Mouse (Mus musculus): ENCODE results near the gene Klrb1f. TPM values are rescaled to one million over a fixed set of nuclear protein-coding genes. Genes with fewer than 3 reads are reported as not detected.

Klrb1f gene
- not detected in 2 replicates for polyA plus RNA-seq (2021; fragmentation: Nextera tagmentation)
- long read RNA-seq, experiment 1: 0 reads
- long read RNA-seq, experiment 2: 0 reads

DNA sequence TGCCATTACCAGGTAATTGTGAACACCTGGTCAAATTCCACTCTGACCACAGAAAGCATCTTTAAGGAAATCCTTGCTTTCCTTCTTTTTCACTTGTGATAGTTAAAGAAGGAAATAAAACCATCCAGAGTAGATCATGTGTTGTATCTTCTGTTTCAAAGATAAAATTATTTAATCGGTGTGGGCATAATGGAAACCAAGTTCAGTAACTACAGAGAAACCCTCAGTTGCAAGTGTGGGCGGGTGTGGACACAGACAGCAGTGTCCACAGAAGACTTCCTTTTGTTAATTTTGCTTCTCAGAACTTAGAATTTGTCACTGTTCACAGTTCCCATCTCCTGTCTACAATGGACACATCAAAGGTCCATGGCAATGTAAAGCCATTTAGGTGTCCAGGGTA is at the start of gene Klrb1f:
Klrb1f (plus strand) TSS at position 301 of the 400 bp plus-strand sequence.

DNA sequence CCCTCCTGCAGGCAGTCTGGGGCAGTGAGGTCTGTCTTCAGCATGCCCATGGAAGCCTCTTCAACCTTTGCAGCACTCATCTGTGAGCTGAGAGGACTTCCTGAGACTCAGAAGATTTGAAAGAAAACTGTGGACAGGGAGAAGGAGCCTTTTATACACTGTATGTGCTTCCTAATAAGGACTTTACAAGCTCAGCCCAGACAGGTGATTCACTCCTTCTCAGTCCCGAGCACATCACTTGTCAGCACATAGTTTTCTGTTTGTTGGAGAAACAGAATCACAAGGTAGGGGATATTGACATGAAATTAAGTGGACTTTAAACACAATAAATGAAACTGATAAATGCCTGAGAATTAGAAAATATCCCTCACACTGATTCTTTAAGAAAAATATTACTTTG is 55.1 kb downstream of the Klrb1f start, which contains the start of gene Clec2e:
Clec2e (minus strand) TSS at position 120 of the 400 bp plus-strand sequence.

Other genes starting within 250 kb of the Klrb1f start
- not detected in 2 replicates for gene Gm44511, start 219.6 kb upstream of the Klrb1f start, polyA plus RNA-seq (2021; fragmentation: Nextera tagmentation)
- not detected in 2 replicates for gene Klrb1b, start 219.6 kb upstream of the Klrb1f start, polyA plus RNA-seq (2021; fragmentation: Nextera tagmentation)
- gene Clec2i, start 158.3 kb upstream of the Klrb1f start, polyA plus RNA-seq (2021; fragmentation: Nextera tagmentation): not detected in 2 replicates
- gene BC035044, start 154.8 kb upstream of the Klrb1f start, polyA plus RNA-seq (2021; fragmentation: Nextera tagmentation): 1.0 and 1.2 TPM in 2 replicates
- not detected in 2 replicates for gene Clec2g, start 111.5 kb upstream of the Klrb1f start, polyA plus RNA-seq (2021; fragmentation: Nextera tagmentation)
- 0.09 TPM in 1 of 2 replicates, not detected in the other for gene Clec2e, start 55.0 kb downstream of the Klrb1f start, polyA plus RNA-seq (2021; fragmentation: Nextera tagmentation)
- gene Clec2d, start 134.7 kb downstream of the Klrb1f start, polyA plus RNA-seq (2021; fragmentation: Nextera tagmentation): 0.38 and 1.1 TPM in 2 replicates
- 0.06 TPM in 1 of 2 replicates, not detected in the other for gene Cd69, start 229.5 kb downstream of the Klrb1f start, polyA plus RNA-seq (2021; fragmentation: Nextera tagmentation)